Mouse (Mus musculus) thymus, adult 18-20 months (tissue): ENCODE measurements around the gene Topbp1.

Source experiments
- DNase-seq, 2 experiments: peaks; one replicate each; pipeline ENCODE4 v3.0.0; 2022; ENCODE audit warnings: mixed read lengths in 2 of 2

Topbp1 gene

DNA sequence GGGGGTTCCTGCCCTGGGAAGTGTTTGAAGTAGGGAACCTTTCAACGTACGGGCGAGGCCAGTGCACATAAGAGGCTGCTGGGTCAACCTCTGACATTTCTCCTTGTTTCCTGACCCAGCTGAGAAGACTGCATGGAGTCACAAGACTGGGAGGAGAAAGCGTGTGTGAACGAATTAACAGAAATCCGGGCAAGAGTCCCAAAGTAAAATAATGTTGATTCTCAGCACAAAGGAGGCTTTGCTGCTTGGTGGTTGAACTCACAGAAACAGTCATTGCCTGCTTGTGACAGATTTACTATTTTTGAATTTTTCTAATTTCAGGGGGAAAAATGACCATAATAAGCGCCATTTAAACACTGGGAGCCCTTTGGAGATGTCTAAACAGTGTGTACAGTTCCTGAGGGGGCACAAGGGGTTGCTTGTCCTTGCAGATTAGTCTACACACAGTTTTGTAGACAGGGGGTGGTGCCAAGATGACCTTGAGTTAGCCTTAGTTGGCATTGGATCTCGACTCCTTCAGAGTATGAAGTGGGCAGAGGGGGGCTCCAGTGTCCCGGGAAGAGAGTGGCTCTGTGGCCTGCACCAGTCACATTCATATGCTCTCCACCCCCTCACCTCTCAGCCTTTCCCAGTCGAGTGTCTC, 82.1 kb downstream of the Topbp1 start:
- no peak for DNase-seq

DNA sequence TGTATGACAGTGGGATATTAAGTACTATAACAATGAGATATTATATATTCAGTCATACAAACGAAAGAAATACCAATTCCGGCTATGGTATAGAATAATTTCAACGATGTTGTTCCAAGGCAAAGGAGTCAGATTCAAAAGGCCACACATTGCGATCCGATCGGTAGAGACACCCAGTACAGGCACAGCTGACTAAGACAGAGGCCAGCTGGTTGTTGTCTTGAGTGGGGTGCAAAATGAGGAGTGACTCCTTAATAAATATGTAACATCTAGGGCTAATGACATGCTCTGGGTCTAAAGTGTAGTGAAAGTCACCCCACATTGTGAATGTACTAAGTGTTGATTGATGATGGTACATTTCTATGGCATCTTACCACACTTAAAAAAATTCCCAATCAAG, 84.2 kb downstream of the Topbp1 start:
- no peak for DNase-seq

DNA sequence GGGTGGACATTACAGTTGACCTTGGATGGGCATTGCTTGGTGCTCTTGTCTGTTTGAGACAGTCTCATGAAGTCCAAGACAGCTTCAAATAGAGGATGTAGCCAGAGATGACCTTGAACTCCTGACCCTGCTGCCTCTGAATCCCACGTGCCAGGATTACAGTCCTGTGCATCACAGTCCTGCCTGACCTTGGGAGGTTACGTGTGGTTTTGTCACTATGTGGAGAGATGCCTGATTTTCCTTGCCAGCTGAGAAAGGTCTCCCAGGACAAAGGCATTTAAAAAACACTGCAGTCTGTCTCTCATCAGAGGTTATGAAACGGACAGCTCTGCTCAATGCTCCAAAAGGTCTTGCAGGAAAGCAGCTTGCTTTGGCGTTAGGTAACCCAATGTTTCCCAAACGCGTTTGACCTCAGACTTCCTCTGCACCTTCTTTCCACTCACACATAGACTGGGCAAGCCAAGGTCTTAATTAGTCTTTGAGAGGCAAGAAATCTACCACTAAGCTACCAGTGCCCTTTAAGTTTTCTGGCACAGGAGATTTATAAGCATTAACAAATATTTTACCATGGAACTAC, 86.9 kb downstream of the Topbp1 start:
- DNase-seq: no peak

DNA sequence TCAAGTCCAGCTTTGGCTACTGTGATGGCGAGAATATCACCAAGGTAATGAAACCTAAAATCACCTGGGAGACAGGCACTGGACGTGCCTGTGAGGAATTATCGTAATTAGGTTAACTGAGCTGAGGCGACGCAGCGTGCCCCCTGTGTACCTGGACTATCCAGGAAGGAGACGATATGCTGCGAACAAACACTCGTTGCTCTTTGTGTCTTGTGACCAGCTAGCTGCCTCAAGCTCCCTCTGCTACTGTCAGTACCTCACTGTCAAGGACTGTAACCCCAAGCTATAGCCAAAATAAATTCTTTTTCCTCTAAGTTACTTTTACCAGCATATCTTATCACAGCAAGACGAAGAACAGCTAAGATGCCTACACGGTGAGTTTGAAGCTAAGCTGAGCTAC, 88.2 kb downstream of the Topbp1 start:
- no peak for DNase-seq

DNA sequence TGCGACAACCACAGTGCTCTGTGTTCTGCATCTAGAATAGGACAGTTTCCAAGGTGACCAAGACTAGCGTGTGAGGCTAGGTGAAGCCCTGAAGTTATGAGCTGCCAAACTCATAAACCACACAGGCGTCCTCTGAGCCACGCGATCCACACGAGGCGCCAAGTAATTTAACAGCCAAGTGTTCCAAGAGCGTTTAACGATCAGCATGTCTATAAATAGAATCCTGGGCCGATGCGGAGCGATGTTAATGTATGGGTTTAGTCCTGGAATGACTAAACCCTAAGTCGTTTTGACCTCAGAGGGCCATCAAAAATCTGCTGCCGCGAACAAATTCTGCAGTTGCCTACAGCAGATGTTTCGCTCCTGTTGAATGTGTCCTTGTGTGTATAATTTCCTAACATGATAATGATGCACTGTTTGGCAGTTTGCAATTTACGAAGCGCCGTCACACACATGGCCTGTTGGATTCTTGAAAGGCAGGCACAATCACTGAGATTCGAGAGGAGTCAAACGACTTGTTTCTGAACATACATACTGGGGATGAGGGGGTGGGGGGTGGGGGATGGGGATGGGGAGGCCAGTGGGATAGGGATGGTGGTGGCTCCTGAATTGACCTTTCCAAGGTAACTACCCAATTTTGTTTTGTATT, 93.6 kb downstream of the Topbp1 start:
- DNase-seq: no peak
